Mouse (Mus musculus): ENCODE measurements around the gene Gm20388.
"Not testable (repeated sequence)": the region's sequence is repeated elsewhere in the genome, so short reads cannot be mapped to it uniquely, and the experiment has no call there.

Gene Gm20388

GRCm38 (mm10) chr8:122304058-122304457 lies 2393.4 kb downstream of the Gm20388 start:
- DNase-seq (ENCODE audit: low spot score in 2 of 2), result no peak

- peak; percentile 33 to 53 for DNase-seq (ENCODE audit: low spot score in 2 of 2)
Measured at GRCm38 (mm10) chr8:122306660-122307399, 2396.2 kb downstream of the Gm20388 start.

DNA sequence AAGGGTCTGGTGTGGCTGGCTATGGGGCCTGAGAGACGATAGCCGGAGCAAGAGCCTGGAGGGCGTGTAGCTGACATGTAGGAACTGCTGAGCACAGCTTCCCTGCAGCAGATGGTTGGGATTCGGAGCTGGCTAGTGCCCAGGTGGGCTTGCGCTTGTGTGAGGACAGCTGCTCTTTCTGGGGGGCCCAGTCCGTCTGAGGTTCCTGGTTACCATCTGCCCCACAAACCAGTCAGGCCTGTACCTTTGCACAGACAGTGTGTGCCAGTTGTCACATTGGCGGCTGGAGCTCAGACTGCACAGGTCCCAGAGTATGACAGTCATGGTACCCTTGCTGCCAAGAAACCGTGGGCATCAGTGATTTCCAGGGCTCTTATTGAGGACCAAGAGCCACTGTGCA lies 2397.2 kb downstream of the Gm20388 start:
- DNase-seq (ENCODE audit: low spot score in 2 of 2), result no peak

- no peak for DNase-seq (ENCODE audit: low spot score in 2 of 2)
Measured at GRCm38 (mm10) chr8:122309272-122309671, 2398.6 kb downstream of the Gm20388 start.

DNA sequence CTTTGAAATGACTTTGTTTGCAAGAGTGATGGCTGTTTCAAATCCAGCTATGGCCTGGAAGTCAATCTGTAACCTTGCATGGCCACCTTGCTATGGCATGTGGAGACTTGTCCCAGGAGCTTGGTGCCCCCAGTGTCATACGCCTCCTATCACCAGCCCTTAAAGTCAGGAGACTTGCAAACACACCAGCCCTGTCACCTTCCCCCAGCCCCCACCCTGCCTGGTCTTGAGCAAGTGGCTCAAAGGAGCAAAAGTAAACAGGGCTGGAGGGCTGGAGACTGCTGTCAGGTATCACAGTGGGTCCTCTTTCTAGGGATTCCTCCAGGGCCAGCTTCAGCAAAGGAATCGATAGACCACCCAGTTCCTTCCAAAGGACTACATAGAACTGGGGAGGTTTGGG lies 2400.5 kb downstream of the Gm20388 start:
- no peak for DNase-seq (ENCODE audit: low spot score in 2 of 2)

GRCm38 (mm10) chr8:122312553-122312952 lies 2401.9 kb downstream of the Gm20388 start:
- peak in 1 of 2 experiments; percentile 39 for DNase-seq (ENCODE audit: low spot score in 2 of 2)

DNA sequence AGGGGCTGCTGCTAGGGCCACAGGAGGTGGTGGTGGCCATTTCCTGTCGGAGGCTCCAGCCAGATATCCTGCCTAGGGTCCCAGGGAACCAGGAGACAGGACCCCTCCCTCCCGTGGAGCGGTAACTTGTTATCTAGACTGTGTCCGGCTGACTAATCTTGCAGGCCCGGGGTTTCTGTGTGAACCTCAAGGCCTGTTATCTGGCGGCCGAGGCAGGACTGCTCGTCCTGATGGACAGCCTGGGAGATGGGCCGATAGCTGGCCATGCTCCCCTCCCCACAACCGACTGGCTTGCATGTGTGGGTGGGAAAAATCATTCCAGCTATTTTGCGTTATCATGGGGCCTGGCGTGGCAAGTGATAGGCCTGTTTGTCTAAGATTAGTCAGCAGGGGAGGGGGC lies 2402.7 kb downstream of the Gm20388 start:
- no peak for DNase-seq (ENCODE audit: low spot score in 2 of 2)

- no peak for DNase-seq (ENCODE audit: low spot score in 2 of 2)
Measured at GRCm38 (mm10) chr8:122314899-122315496, 2404.4 kb downstream of the Gm20388 start.

DNA sequence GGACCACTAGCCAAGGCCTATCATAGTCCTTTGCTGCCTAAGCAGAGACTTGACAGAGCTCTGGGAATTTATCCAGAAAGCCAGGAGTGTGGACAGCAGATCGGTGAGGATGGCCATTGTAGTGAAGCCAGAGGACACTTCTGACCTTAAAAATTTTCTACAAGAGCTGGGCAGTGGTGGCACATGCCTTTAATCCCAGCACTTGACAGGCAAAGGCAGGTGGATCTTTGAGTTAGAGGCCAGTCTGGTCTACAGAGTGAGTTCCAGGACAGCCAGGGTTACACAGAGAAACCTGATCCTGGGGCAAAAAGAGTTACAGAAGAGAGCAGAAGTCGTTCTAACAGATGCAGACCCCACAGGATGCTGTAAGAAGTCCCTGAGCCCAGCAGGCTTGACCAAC lies 2405.8 kb downstream of the Gm20388 start:
- no peak for DNase-seq (ENCODE audit: low spot score in 2 of 2)

DNA sequence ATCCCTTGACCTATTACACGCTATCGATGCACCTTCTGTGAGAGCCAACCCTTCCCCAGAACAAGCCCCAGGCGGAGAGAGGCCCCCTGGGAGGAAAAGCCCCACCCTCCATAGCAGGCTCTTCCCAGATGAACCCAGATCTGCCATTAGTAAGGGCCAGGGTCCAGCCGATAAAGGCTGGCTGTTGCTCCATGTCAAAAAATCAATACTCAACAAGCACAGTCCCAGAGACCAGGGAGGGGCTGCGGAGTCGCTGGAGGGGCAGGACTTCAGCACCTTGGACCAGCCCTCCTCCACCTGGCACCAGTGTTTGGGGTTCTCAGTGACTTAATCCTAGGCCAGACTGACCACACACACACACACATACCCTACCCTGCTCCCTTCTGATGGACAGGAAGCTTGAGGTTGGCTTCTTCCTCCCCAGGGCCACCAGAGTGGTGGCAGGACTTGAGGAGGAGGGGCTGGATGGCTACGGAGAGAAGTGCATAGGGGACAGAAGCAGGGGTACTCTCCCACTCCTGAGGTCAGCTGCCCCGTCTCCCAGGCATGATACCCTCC lies 2407.4 kb downstream of the Gm20388 start:
- DNase-seq (ENCODE audit: low spot score in 2 of 2), result no peak

- DNase-seq (ENCODE audit: low spot score in 2 of 2), result no peak
Measured at GRCm38 (mm10) chr8:122319045-122319707, 2408.5 kb downstream of the Gm20388 start.

DNA sequence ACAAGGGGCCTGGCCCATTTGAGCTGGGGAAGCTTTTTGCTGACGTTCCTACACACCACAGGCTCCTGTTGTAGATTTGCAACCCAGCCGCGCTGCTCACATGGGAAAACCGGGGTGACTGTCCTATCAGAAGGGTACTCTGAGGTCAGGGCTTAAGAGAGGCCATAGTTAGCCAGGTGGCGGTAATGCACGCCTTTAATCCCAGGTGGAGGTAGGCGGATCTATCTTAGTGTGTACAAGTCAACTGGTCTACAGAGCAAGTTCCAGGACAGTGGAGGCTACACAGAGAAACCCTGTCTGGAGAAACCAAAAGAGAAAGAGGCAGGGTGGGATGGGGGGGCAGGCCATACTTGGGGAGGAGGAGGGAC lies 2409.1 kb downstream of the Gm20388 start:
- no peak for DNase-seq (ENCODE audit: low spot score in 2 of 2)

DNA sequence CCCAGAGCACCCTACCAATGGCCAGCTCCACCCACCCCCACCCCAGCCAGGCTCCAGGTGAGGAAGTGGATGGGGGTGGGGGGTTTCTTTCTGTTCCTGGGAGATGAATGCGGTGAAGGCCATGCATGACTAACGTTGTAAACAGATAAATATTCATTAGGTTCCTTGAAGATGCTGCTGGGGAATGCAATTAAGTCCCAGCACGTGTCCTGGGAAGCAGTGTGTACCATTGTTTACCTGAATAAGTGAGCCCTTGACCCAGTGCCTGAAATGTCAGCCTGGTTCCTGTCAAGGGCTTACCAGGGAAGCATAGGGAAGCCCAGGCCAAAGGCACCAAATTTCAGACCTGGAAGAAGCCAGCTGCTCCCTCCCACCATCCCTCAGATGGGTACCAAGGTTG lies 2409.9 kb downstream of the Gm20388 start:
- DNase-seq (ENCODE audit: low spot score in 2 of 2), result no peak

DNA sequence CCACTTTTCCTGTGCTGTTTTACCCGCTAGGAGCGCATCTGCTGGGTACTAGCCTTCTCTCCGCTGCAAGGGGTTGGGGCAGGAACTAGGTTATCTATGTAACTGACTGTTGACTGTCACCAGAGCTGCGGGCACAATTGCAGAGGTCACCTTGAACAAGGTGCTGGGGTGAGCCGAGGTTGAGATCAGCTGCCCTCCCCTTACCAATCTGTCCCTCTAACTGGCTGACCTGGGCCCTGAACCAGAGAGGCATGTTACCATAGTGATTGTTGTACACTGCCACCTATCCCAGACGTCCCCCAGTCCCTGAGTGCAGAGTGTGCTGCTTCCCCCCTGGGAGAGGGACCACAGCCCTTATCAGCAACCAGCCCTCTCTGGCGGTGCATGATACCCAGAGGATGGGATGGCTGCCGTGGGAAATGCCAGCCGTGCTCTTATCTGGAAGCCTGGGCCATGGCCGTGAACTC lies 2410.8 kb downstream of the Gm20388 start:
- no peak for DNase-seq (ENCODE audit: low spot score in 2 of 2)

GRCm38 (mm10) chr8:122322126-122322525 lies 2411.5 kb downstream of the Gm20388 start:
- no peak for DNase-seq (ENCODE audit: low spot score in 2 of 2)

DNA sequence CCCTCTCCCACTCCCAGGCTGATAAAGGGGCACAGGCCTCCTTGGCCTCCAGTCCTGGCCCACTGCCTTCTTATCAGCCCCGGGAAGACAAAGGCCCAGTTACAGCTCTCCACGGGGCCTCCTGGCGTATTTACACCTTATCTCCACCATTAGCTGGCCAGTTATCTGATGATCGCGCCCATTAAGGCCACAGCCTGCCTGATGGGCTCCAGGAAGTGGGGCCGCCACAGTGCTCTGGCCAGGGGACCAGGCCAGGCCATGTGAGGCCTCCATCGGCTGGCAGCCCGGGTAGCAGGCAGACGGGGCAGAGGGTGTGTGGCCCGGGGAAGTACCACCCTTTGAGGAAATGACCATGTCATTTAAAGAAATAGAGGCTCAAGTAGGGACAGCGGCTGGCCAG lies 2412.2 kb downstream of the Gm20388 start:
- peak in 1 of 2 experiments; percentile 45 for DNase-seq (ENCODE audit: low spot score in 2 of 2)

GRCm38 (mm10) chr8:122323951-122324402 lies 2413.3 kb downstream of the Gm20388 start:
- not testable (repeated sequence) for DNase-seq (ENCODE audit: low spot score in 2 of 2)

DNA sequence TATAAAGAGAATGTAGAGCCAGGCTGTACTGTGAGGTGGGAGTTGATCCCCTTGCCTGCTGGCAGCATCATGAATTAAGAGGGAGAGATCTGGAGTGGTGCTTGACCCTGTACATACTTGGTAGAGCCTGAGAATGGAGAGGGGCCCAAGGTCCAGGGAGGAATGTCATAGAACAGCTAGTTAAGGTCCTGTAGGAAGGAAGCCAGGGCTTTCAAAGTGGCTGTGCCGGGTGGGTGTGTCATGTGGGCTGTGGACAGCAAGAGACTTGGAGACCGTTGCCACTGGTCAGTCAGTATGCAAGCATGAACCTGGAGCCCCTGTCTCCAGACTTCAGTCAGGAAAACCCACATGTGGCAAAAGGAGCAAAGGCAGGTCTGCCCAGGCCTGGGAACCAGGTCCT lies 2414.6 kb downstream of the Gm20388 start:
- no peak for DNase-seq (ENCODE audit: low spot score in 2 of 2)

GRCm38 (mm10) chr8:122326114-122326542 lies 2415.5 kb downstream of the Gm20388 start:
- no peak for DNase-seq (ENCODE audit: low spot score in 2 of 2)

GRCm38 (mm10) chr8:122329072-122329471 lies 2418.4 kb downstream of the Gm20388 start:
- DNase-seq (ENCODE audit: low spot score in 2 of 2), result no peak

DNA sequence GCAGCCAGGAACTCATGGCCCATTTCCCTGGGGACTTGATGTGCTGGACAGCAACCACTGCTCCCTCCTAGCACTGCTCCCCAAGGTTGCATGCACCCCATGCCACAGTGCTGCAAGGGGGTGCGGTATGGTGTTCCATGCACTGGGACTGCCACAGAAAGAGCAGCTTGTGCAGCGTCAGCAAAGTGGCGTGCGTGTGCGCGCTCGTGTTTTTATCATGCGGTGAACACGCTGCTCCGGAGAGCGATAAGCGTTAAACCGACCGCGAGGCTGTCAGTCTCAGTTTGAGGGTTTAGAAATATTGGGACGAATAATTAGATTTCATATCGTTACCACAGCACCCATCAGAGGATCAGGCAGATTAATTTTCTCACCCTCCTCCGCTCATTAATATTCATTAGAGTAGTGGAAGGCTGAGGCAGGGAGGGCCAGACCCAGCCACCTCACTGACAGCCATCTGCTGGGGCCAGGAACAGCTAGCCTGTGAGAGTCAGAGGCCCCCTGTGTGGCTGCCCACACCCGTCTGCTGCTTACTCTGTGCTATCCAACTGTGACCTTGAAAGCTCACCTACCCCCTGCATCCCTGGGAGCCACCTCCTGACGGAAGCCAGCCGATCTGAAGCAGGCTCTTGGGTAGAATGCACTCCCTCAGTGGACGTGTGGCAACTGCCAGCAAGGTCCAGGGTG lies 2419.1 kb downstream of the Gm20388 start:
- DNase-seq (ENCODE audit: low spot score in 2 of 2), result no peak

All from urinary bladder, adult 18-20 months (tissue).